Mouse (Mus musculus): ENCODE results near the gene Platr17. TPM values are rescaled to one million over a fixed set of nuclear protein-coding genes. Genes with fewer than 3 reads are reported as not detected.

Gene Platr17
- total and polyA plus RNA-seq, 3 experiments: not detected

DNA sequence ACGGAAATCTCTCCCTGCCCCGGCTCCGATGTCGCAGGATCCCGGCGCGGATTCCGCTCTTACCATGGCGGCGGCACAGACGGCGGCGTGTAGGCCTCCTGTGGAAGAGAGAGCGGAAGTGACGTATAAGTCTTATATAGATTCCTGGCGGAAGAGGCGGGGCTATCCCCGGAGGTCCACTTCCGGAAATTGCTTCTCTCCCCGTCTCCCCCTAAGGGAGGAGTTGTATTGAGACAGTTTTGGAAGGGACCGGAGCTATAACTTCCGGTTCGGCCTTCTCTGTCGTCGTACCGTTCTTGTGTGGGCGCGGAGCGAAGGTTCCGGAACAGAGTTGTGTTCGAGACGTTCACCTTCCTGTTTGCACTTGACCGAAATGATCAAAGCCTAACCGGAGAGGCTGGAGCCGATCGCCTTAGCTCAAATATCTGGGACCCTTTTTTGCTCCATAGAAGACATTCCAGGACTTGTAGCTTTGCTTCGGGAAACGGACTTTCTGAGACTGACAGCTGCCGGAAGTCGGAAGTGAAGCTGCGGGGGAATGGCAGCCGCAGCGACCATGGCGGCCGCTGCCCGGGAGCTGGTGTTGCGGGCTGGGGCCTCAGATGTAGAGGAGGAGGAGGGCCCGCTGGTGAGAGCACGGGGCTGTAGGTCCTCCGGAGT lies 50.8 kb downstream of the Platr17 start, which contains the start of the genes Vps52 and Rps18:
Gene Vps52, plus strand, starts transcription at position 258 of the 660 bp plus-strand sequence.
Gene Rps18, minus strand, starts transcription at position 447 of the 660 bp plus-strand sequence.
- DNase-seq (ENCODE audit: low read depth, low spot score): peak; percentile 98
- Histone ChIP-seq H3K4me3 (ENCODE audit: control insufficient read depth in 1 of 2, insufficient read depth in 1 of 2, low read depth in 2 of 2, low read length in 2 of 2) (peak within 1 kb of the TSS; percentile 82 to 87), H3K27me3 (ENCODE audit: control insufficient read depth in 1 of 2, insufficient read depth in 2 of 2, low read length in 2 of 2) (no peaks in the 10 kb centered on the region), H3K27ac (ENCODE audit: control insufficient read depth, low read depth, low read length) (peak within 1 kb of the TSS; percentile 88), H3K9me3 (replicated peaks; ENCODE audit: insufficient read depth, low read length) (no peaks in the 10 kb centered on the region), H3K36me3 (ENCODE audit: control insufficient read depth in 1 of 2, insufficient read depth in 2 of 2, low read length in 2 of 2) (peaks cover 10 to 18% of the 10 kb centered on the region in 2 experiments), H3K4me1 (ENCODE audit: control insufficient read depth in 1 of 2, insufficient read depth in 2 of 2, low read length in 2 of 2) (peaks cover 0 to 12% of the 10 kb centered on the region in 2 experiments; a peak in 2 of 4 replicates), H3K9ac (ENCODE audit: control insufficient read depth, low read depth, low read length, poor library complexity, severe bottlenecking) (peak within 1 kb of the TSS; percentile 99), H3K79me2 (ENCODE audit: control insufficient read depth, insufficient read depth, low read length, poor library complexity) (peaks cover 40% of the 10 kb centered on the region)
- TF ChIP-seq CHD2 (IDR thresholded peaks at IDR 0.05; ENCODE audit: low read length) (no peak), ELF1 (IDR thresholded peaks at IDR 0.05; ENCODE audit: low read depth, low read length) (peak; percentile 94), ZMIZ1 (IDR thresholded peaks at IDR 0.05; ENCODE audit: low read depth, low read length) (peak; percentile 68; the same call in 1 of the 2 replicates), NRF1 (IDR thresholded peaks at IDR 0.05; ENCODE audit: insufficient read depth, low read depth, low read length, poor library complexity, severe bottlenecking) (0 out of 2 replicates have a peak, but pooled peaks have one; percentile 13), E2F4 (IDR thresholded peaks at IDR 0.05; ENCODE audit: borderline replicate concordance, low read depth, low read length) (0 out of 2 replicates have a peak, but pooled peaks have one; percentile 45), GATA1 (IDR thresholded peaks at IDR 0.05; ENCODE audit: low read depth, low read length) (0 out of 2 replicates have a peak, but pooled peaks have one; percentile 22), JUND (IDR thresholded peaks at IDR 0.05; ENCODE audit: low read depth, low read length) (no peak), EP300 (IDR thresholded peaks at IDR 0.05; ENCODE audit: low read depth in 1 of 2, low read length in 2 of 2) (no peak), HCFC1 (IDR thresholded peaks at IDR 0.05; ENCODE audit: low read depth, low read length) (peak; percentile 98), ZC3H11A (IDR thresholded peaks at IDR 0.05; ENCODE audit: low read depth, low read length) (no peak), ETS1 (IDR thresholded peaks at IDR 0.05; ENCODE audit: low read depth, low read length) (peak; percentile 68), TAL1 (IDR thresholded peaks at IDR 0.05; ENCODE audit: low read length) (no peak), ZKSCAN1 (IDR thresholded peaks at IDR 0.05; ENCODE audit: low read depth, low read length) (no peak), POLR2A (IDR thresholded peaks at IDR 0.05; ENCODE audit: control insufficient read depth in 1 of 2, insufficient read depth in 1 of 2, low read depth in 1 of 2, low read length in 2 of 2, poor library complexity in 1 of 2) (peak; percentile 92), TCF12 (IDR thresholded peaks at IDR 0.05; ENCODE audit: low read depth, low read length) (peak; percentile 82), TBP (IDR thresholded peaks at IDR 0.05; ENCODE audit: low read depth, low read length) (peak; percentile 98), MYC (IDR thresholded peaks at IDR 0.05; ENCODE audit: low read depth, low read length) (peak; percentile 96), MAZ (IDR thresholded peaks at IDR 0.05; ENCODE audit: low read depth, low read length) (peak; percentile 84), UBTF (IDR thresholded peaks at IDR 0.05; ENCODE audit: borderline replicate concordance, insufficient read depth, low read depth, low read length) (no peak), MYB (IDR thresholded peaks at IDR 0.05; ENCODE audit: low read depth, low read length) (no peak), RAD21 (IDR thresholded peaks at IDR 0.05; ENCODE audit: low read depth, low read length) (no peak), SIN3A (IDR thresholded peaks at IDR 0.05; ENCODE audit: low read length) (peak; percentile 96), BHLHE40 (IDR thresholded peaks at IDR 0.05; ENCODE audit: borderline replicate concordance, low read depth, low read length) (no peak), MAFK (IDR thresholded peaks at IDR 0.05; ENCODE audit: borderline replicate concordance, low read depth, low read length) (no peak), USF2 (IDR thresholded peaks at IDR 0.05; ENCODE audit: borderline replicate concordance in 1 of 2, insufficient read depth in 1 of 2, low read depth in 1 of 2, low read length in 2 of 2) (no peak), ZNF384 (IDR thresholded peaks at IDR 0.05; ENCODE audit: low read depth, low read length) (0 out of 2 replicates have a peak, but pooled peaks have one; percentile 5), KAT2A (conservative IDR thresholded peaks at IDR 0.05; ENCODE audit: low read depth, low read length) (peak; percentile 83), RCOR1 (IDR thresholded peaks at IDR 0.05; ENCODE audit: low read depth, low read length) (no peak; the same call in 1 of the 2 replicates), POLR2AphosphoS2 (IDR thresholded peaks at IDR 0.05; ENCODE audit: low read length) (peak; percentile 92), NELFE (IDR thresholded peaks at IDR 0.05; ENCODE audit: low read depth, low read length) (peak; percentile 96), CTCF (IDR thresholded peaks at IDR 0.05 in 2 of 3, conservative IDR thresholded peaks at IDR 0.05 in 1 of 3; ENCODE audit: control insufficient read depth in 1 of 3, insufficient read depth in 1 of 3, low read depth in 2 of 3, low read length in 3 of 3, poor library complexity in 1 of 3, severe bottlenecking in 1 of 3) (no peak), POLR2AphosphoS5 (IDR thresholded peaks at IDR 0.05; ENCODE audit: borderline replicate concordance, low read depth, low read length) (no peak; the same call in 1 of the 2 replicates), MAX (IDR thresholded peaks at IDR 0.05; ENCODE audit: low read length) (peak; percentile 90), MEF2A (IDR thresholded peaks at IDR 0.05; ENCODE audit: extremely low read depth, insufficient replicate concordance, low read depth, low read length, poor library complexity, severe bottlenecking) (no peak), GABPA (IDR thresholded peaks at IDR 0.05; ENCODE audit: low read depth, low read length) (no peak), MXI1 (IDR thresholded peaks at IDR 0.05; ENCODE audit: low read depth, low read length) (peak; percentile 82)
